Mouse (Mus musculus): ENCODE measurements around the gene Ckap2.

GRCm38 (mm10) chr8:22227061-22227877 lies 41.6 kb upstream of the Ckap2 start, which contains the start of gene Thsd1:
- TF ChIP-seq EP300 (IDR thresholded peaks at IDR 0.05; ENCODE audit: low read depth) = no peak
- no peak for TF ChIP-seq CTCF (IDR thresholded peaks at IDR 0.05; ENCODE audit: low read depth)
